In genomic region chr9:73121735-73122134, GRCm38 (mm10) we compare ENCODE assay signal across 10 mouse cellular contexts. TPM values are rescaled to one million over a fixed set of nuclear protein-coding genes. Genes with fewer than 3 reads are reported as not detected.
DNase-seq lines count a peak whose midpoint lies in the region; ATAC-seq and TF ChIP-seq lines count a peak whose summit lies in the region.
"Had no signal": no experiment of that assay in that cellular context is flagged by ENCODE, and none has a peak within 500 bp of the region (broad histone marks: within the 10 kb centered on the region; RNA-seq: fewer than 3 reads in every experiment).

No protein-coding gene starts in this region.

- DNase-seq in cerebellum, postnatal 10 days = peak; percentile 58 to 60
- no peak for DNase-seq in cerebellum, adult 9-11 months
- peak; percentile 36 for DNase-seq in layer of hippocampus, adult 9-11 months
- DNase-seq in layer of hippocampus, postnatal 14 days (ENCODE audit: low spot score in 2 of 2) = no peak
- DNase-seq in layer of hippocampus, postnatal 10 days (ENCODE audit: low spot score in 2 of 2) = peak; percentile 38 to 44
- DNase-seq in thymus, postnatal 36 days = peak; percentile 14 to 18
- DNase-seq in forebrain, embryonic 11.5 days (ENCODE audit: low spot score) = no peak

- peaks cover 66% of the 10 kb centered on the region for H3K4me1 ChIP-seq in E14TG2a.4 (replicated peaks; ENCODE audit: low read depth, low read length)
- no peaks in the 10 kb centered on the region for H3K4me1 ChIP-seq in forebrain, embryonic 11.5 days (replicated peaks; ENCODE audit: control insufficient read depth, insufficient read depth, low read length)
- H3K4me1 ChIP-seq: neural tube, embryonic 13.5 days had no signal

- TF ChIP-seq CTCF in E14TG2a.4 (conservative IDR thresholded peaks at IDR 0.05; ENCODE audit: low read length) = peak; percentile 61

- no peaks in the 10 kb centered on the region for H3K27me3 ChIP-seq in E14TG2a.4 (ENCODE audit: insufficient read depth, low read length)
- no peaks in the 10 kb centered on the region for H3K27me3 ChIP-seq in forebrain, embryonic 11.5 days (ENCODE audit: control insufficient read depth, insufficient read depth, low read length)
- H3K27me3 ChIP-seq: neural tube, embryonic 13.5 days had no signal

- no peak overlapping the region for H3K4me2 ChIP-seq in forebrain, embryonic 11.5 days (ENCODE audit: low read depth, low read length, severe bottlenecking)
- H3K4me2 ChIP-seq: neural tube, embryonic 13.5 days had no signal

- no peak for ATAC-seq in forebrain, embryonic 11.5 days (replicated peaks; ENCODE audit: low FRiP score)

- no peak overlapping the region for H3K27ac ChIP-seq in forebrain, embryonic 11.5 days (ENCODE audit: low read depth, low read length)
- H3K27ac ChIP-seq: neural tube, embryonic 13.5 days had no signal

- peaks cover 96% of the 10 kb centered on the region for H3K36me3 ChIP-seq in E14TG2a.4 (ENCODE audit: insufficient read depth, low read length)
- H3K36me3 ChIP-seq in forebrain, embryonic 11.5 days (ENCODE audit: control insufficient read depth, insufficient read depth, low read length) = peaks cover 11% of the 10 kb centered on the region; the same call in 1 of the 2 replicates

- H3K9ac ChIP-seq in forebrain, embryonic 11.5 days (ENCODE audit: low read length) = no peak overlapping the region
- H3K9ac ChIP-seq: neural tube, embryonic 13.5 days had no signal

- H3K9me3 ChIP-seq in E14TG2a.4 (ENCODE audit: low read length) = no peaks in the 10 kb centered on the region
- H3K9me3 ChIP-seq in forebrain, embryonic 11.5 days (ENCODE audit: control insufficient read depth, low read length) = no peaks in the 10 kb centered on the region
- H3K9me3 ChIP-seq: neural tube, embryonic 13.5 days had no signal

- WGBS in forebrain, embryonic 11.5 days = 86% methylated on average over 8 of the region's 8 CpGs

- H3K4me3 ChIP-seq in E14TG2a.4 (replicated peaks; ENCODE audit: low read length) = no peak overlapping the region
- H3K4me3 ChIP-seq in forebrain, embryonic 11.5 days (ENCODE audit: low read depth, low read length) = no peak overlapping the region
- H3K4me3 ChIP-seq: neural tube, embryonic 13.5 days had no signal

RNA-seq across cellular contexts. Expression of gene Rsl24d1, which starts 8.5 kb away (rescaled TPM):
- total RNA-seq in layer of hippocampus, postnatal 14 days (2021) = 10 to 100 TPM; 60.6 to 64.0 TPM
- 10 to 100 TPM; 61.8 to 63.0 TPM for total RNA-seq in layer of hippocampus, postnatal 10 days (2021)
- 147 and 153 TPM in 2 replicates for polyA plus RNA-seq in forebrain, embryonic 11.5 days (2014; fragmentation: Nextera tagmentation; extraction: Ambion mirVana)

RNA-seq across cellular contexts. Expression of gene Gm20509, which starts 19.5 kb away (rescaled TPM):
- under 1 TPM; 0.79 to 0.90 TPM for total RNA-seq in layer of hippocampus, postnatal 14 days (2021)
- total RNA-seq in layer of hippocampus, postnatal 10 days (2021) = not detected
- polyA plus RNA-seq in forebrain, embryonic 11.5 days (2014; fragmentation: Nextera tagmentation; extraction: Ambion mirVana) = not detected in 2 replicates
- total RNA-seq: ES-E14 had no signal
- polyA plus RNA-seq: neural tube, embryonic 13.5 days had no signal

RNA-seq across cellular contexts. Expression of gene Khdc3, which starts 20.1 kb away (rescaled TPM):
- 1 to 10 TPM; 3.0 to 3.9 TPM for total RNA-seq in layer of hippocampus, postnatal 14 days (2021)
- total RNA-seq in layer of hippocampus, postnatal 10 days (2021) = 1 to 10 TPM; 2.7 TPM
- polyA plus RNA-seq in forebrain, embryonic 11.5 days (2014; fragmentation: Nextera tagmentation; extraction: Ambion mirVana) = not detected in 2 replicates
- polyA plus RNA-seq: neural tube, embryonic 13.5 days had no signal

Comparison
In these comparisons a context has a peak if more than half of its experiments do, and no peak if none do; other contexts are left out.
1. DNase-seq: peak in cerebellum, postnatal 10 days (2 of 2), layer of hippocampus, adult 9-11 months (single experiment), layer of hippocampus, postnatal 10 days (2 of 2) and thymus, postnatal 36 days (2 of 2); none in cerebellum, adult 9-11 months (single experiment), layer of hippocampus, postnatal 14 days (0 of 2) and forebrain, embryonic 11.5 days (single experiment).